Mouse (Mus musculus) intestine, embryonic 15.5 days (tissue): ENCODE measurements at regions not wholly inside any gene's neighbourhood (a gene's known extent, or its start where the extent isn't known, plus 50 kb on each side); places are given as distances from the start of the nearest gene placed in this dataset.
A peak's percentile ranks its signal among the peaks of the same experiment; 100 is the strongest.

Source experiments
- ATAC-seq: fragments of 200-750 bp; cut with Nextera tagmentation; 2 replicates; pipeline ENCODE4 v1.8.0; 2017; ENCODE audit warnings: moderate TSS enrichment, moderate library complexity
- H3K27ac ChIP-seq: fragments of 300-500 bp; sonication (generic); 2 replicates; pipeline ENCODE4 v1.5.1; 2015; ENCODE audit warnings: mild to moderate bottlenecking, inconsistent platforms
- H3K27me3 ChIP-seq: fragments of 300-500 bp; sonication (generic); replicated peaks from 2 replicates; pipeline ENCODE4 v1.6.1; 2015; ENCODE audit warnings: inconsistent platforms
- H3K36me3 ChIP-seq: fragments of 300-500 bp; sonication (generic); 2 replicates; pipeline ENCODE4 v1.6.1; 2015; ENCODE audit warnings: inconsistent platforms
- H3K4me1 ChIP-seq: fragments of 300-500 bp; sonication (generic); replicated peaks from 2 replicates; pipeline ENCODE4 v1.6.1; 2015; ENCODE audit warnings: inconsistent platforms
- H3K4me2 ChIP-seq: fragments of 300-500 bp; sonication (generic); replicated peaks from 2 replicates; pipeline ENCODE4 v1.6.1; 2015; ENCODE audit warnings: mild to moderate bottlenecking, inconsistent platforms
- H3K4me3 ChIP-seq: fragments of 300-500 bp; sonication (generic); replicated peaks from 2 replicates; pipeline ENCODE4 v1.5.1; 2015; ENCODE audit warnings: inconsistent platforms
- H3K9ac ChIP-seq: fragments of 300-500 bp; sonication (generic); 2 replicates; pipeline ENCODE4 v1.6.1; 2015; ENCODE audit warnings: inconsistent platforms
- H3K9me3 ChIP-seq: fragments of 300-500 bp; sonication (generic); 2 replicates; pipeline ENCODE4 v1.6.1; 2016; ENCODE audit warnings: inconsistent platforms
- WGBS: fragments of 180-500 bp; shearing (Covaris S2); methylation state at CpG from one replicate; pipeline ENCODE4 v1.1.7; 2015; 5-methylcytosine and 5-hydroxymethylcytosine counted together

- Histone ChIP-seq H3K9me3 (no peaks in the 10 kb centered on the region), H3K4me1 (no peaks in the 10 kb centered on the region), H3K9ac (no peak overlapping the region), H3K4me3 (no peak overlapping the region), H3K27ac (no peak overlapping the region), H3K36me3 (no peaks in the 10 kb centered on the region), H3K4me2 (no peak overlapping the region), H3K27me3 (no peaks in the 10 kb centered on the region)
- 67% methylated on average over 11 of the region's 11 CpGs for WGBS
- no peak for ATAC-seq
Observed at GRCm38 (mm10) chr3:41172306-41173215, 89.7 kb upstream of the Pgrmc2 start.

GRCm38 (mm10) chr3:41171772-41172171 is 88.9 kb upstream of the Pgrmc2 start:
- ATAC-seq: no peak
- Histone ChIP-seq H3K9ac (no peak overlapping the region), H3K27me3 (no peaks in the 10 kb centered on the region), H3K9me3 (no peaks in the 10 kb centered on the region), H3K27ac (no peak overlapping the region), H3K36me3 (no peaks in the 10 kb centered on the region), H3K4me3 (no peak overlapping the region), H3K4me2 (no peak overlapping the region), H3K4me1 (no peaks in the 10 kb centered on the region)
- WGBS: 87% methylated on average over 4 of the region's 4 CpGs

- Histone ChIP-seq H3K9me3 (no peaks in the 10 kb centered on the region), H3K36me3 (no peaks in the 10 kb centered on the region), H3K27me3 (no peaks in the 10 kb centered on the region), H3K4me3 (no peak overlapping the region), H3K4me1 (no peaks in the 10 kb centered on the region), H3K27ac (no peak overlapping the region), H3K9ac (no peak overlapping the region), H3K4me2 (no peak overlapping the region)
- ATAC-seq: no peak
- WGBS: 90% methylated on average over 4 of the region's 4 CpGs
Observed at GRCm38 (mm10) chr3:41171310-41171709, 88.5 kb upstream of the Pgrmc2 start.

GRCm38 (mm10) chr3:41170566-41170965 is 87.7 kb upstream of the Pgrmc2 start:
- H3K4me3 ChIP-seq: no peak overlapping the region
- H3K9ac ChIP-seq: no peak overlapping the region
- H3K4me1 ChIP-seq: no peaks in the 10 kb centered on the region
- ATAC-seq: no peak
- no peaks in the 10 kb centered on the region for H3K9me3 ChIP-seq
- 77% methylated on average over 6 of the region's 6 CpGs for WGBS
- H3K27me3 ChIP-seq: no peaks in the 10 kb centered on the region
- no peak overlapping the region for H3K27ac ChIP-seq
- H3K36me3 ChIP-seq: no peaks in the 10 kb centered on the region
- H3K4me2 ChIP-seq: no peak overlapping the region

GRCm38 (mm10) chr3:41169430-41169829 is 86.6 kb upstream of the Pgrmc2 start:
- Histone ChIP-seq H3K27ac (no peak overlapping the region), H3K4me2 (no peak overlapping the region), H3K9me3 (no peaks in the 10 kb centered on the region), H3K4me1 (no peaks in the 10 kb centered on the region), H3K4me3 (no peak overlapping the region), H3K36me3 (no peaks in the 10 kb centered on the region), H3K9ac (no peak overlapping the region), H3K27me3 (no peaks in the 10 kb centered on the region)
- WGBS: 68% methylated on average over 10 of the region's 10 CpGs
- peak; percentile 72; the same call in 1 of the 2 replicates for ATAC-seq

GRCm38 (mm10) chr3:41168181-41168967 is 85.5 kb upstream of the Pgrmc2 start:
- Histone ChIP-seq H3K4me2 (no peak overlapping the region), H3K4me1 (no peaks in the 10 kb centered on the region), H3K27me3 (no peaks in the 10 kb centered on the region), H3K27ac (no peak overlapping the region), H3K9ac (no peak overlapping the region), H3K9me3 (no peaks in the 10 kb centered on the region), H3K36me3 (no peaks in the 10 kb centered on the region), H3K4me3 (no peak overlapping the region)
- 87% methylated on average over 11 of the region's 11 CpGs for WGBS
- no peak for ATAC-seq

GRCm38 (mm10) chr3:41167476-41167875 is 84.6 kb upstream of the Pgrmc2 start:
- Histone ChIP-seq H3K27me3 (no peaks in the 10 kb centered on the region), H3K27ac (no peak overlapping the region), H3K4me3 (no peak overlapping the region), H3K4me2 (no peak overlapping the region), H3K9ac (no peak overlapping the region), H3K9me3 (no peaks in the 10 kb centered on the region), H3K36me3 (no peaks in the 10 kb centered on the region), H3K4me1 (no peaks in the 10 kb centered on the region)
- 93% methylated on average over 3 of the region's 3 CpGs for WGBS
- no peak for ATAC-seq

- H3K4me1 ChIP-seq: no peaks in the 10 kb centered on the region
- no peak overlapping the region for H3K27ac ChIP-seq
- 91% methylated on average over 7 of the region's 7 CpGs for WGBS
- ATAC-seq: no peak
- H3K27me3 ChIP-seq: no peaks in the 10 kb centered on the region
- H3K4me2 ChIP-seq: no peak overlapping the region
- no peak overlapping the region for H3K9ac ChIP-seq
- H3K9me3 ChIP-seq: no peaks in the 10 kb centered on the region
- no peak overlapping the region for H3K4me3 ChIP-seq
- H3K36me3 ChIP-seq: no peaks in the 10 kb centered on the region
Observed at GRCm38 (mm10) chr3:41164736-41165135, 81.9 kb upstream of the Pgrmc2 start.

GRCm38 (mm10) chr3:41163767-41164166 is 80.9 kb upstream of the Pgrmc2 start:
- no peaks in the 10 kb centered on the region for H3K9me3 ChIP-seq
- H3K9ac ChIP-seq: no peak overlapping the region
- H3K36me3 ChIP-seq: no peaks in the 10 kb centered on the region
- no peak overlapping the region for H3K4me3 ChIP-seq
- no peak overlapping the region for H3K4me2 ChIP-seq
- no peaks in the 10 kb centered on the region for H3K4me1 ChIP-seq
- 64% methylated on average over 3 of the region's 3 CpGs for WGBS
- H3K27me3 ChIP-seq: no peaks in the 10 kb centered on the region
- ATAC-seq: no peak
- no peak overlapping the region for H3K27ac ChIP-seq

GRCm38 (mm10) chr3:41162514-41162913 is 79.7 kb upstream of the Pgrmc2 start:
- ATAC-seq: no peak
- Histone ChIP-seq H3K27me3 (no peaks in the 10 kb centered on the region), H3K9ac (no peak overlapping the region), H3K36me3 (no peaks in the 10 kb centered on the region), H3K4me1 (no peaks in the 10 kb centered on the region), H3K4me2 (no peak overlapping the region), H3K9me3 (no peaks in the 10 kb centered on the region), H3K27ac (no peak overlapping the region), H3K4me3 (no peak overlapping the region)
- 87% methylated on average over 1 of the region's 1 CpGs for WGBS

- Histone ChIP-seq H3K9ac (no peak overlapping the region), H3K27ac (no peak overlapping the region), H3K27me3 (no peaks in the 10 kb centered on the region), H3K4me1 (no peaks in the 10 kb centered on the region), H3K36me3 (no peaks in the 10 kb centered on the region), H3K4me3 (no peak overlapping the region), H3K9me3 (no peaks in the 10 kb centered on the region), H3K4me2 (no peak overlapping the region)
- ATAC-seq: no peak
Observed at GRCm38 (mm10) chr3:41160648-41161047, 77.8 kb upstream of the Pgrmc2 start.

GRCm38 (mm10) chr3:41158314-41158973 is 75.6 kb upstream of the Pgrmc2 start:
- WGBS: 63% methylated on average over 12 of the region's 12 CpGs
- Histone ChIP-seq H3K4me3 (no peak overlapping the region), H3K27ac (no peak overlapping the region), H3K4me1 (no peaks in the 10 kb centered on the region), H3K36me3 (no peaks in the 10 kb centered on the region), H3K4me2 (no peak overlapping the region), H3K27me3 (no peaks in the 10 kb centered on the region), H3K9me3 (no peaks in the 10 kb centered on the region), H3K9ac (no peak overlapping the region)
- no peak; the same call in 1 of the 2 replicates for ATAC-seq
